Mouse (Mus musculus) limb, embryonic 12.5 days (tissue): ENCODE measurements around the gene Btbd2. TPM values are rescaled to one million over a fixed set of nuclear protein-coding genes. Genes with fewer than 3 reads are reported as not detected.

Experiments used
- ATAC-seq: fragments of 200-750 bp; cut with Nextera tagmentation; 2 replicates; pipeline ENCODE4 v1.8.0; 2017; ENCODE audit warnings: low read depth, moderate TSS enrichment; ENCODE audit not compliant: insufficient number of reproducible peaks, insufficient read depth, low FRiP score, low TSS enrichment
- H3K27ac ChIP-seq: fragments of 300-500 bp; sonication (generic); 2 replicates; pipeline ENCODE4 v1.5.1; 2016; ENCODE audit warnings: mild to moderate bottlenecking, moderate library complexity
- H3K27me3 ChIP-seq: fragments of 300-500 bp; sonication (generic); 2 replicates; pipeline ENCODE4 v1.6.1; 2016; ENCODE audit warnings: mild to moderate bottlenecking, moderate library complexity
- H3K36me3 ChIP-seq: fragments of 300-500 bp; sonication (generic); 2 replicates; pipeline ENCODE4 v1.6.1; 2016; ENCODE audit warnings: mild to moderate bottlenecking, moderate library complexity
- H3K4me1 ChIP-seq: fragments of 300-500 bp; sonication (generic); replicated peaks from 2 replicates; pipeline ENCODE4 v1.6.1; 2016
- H3K4me2 ChIP-seq: fragments of 300-500 bp; sonication (generic); 2 replicates; pipeline ENCODE4 v1.6.1; 2016; ENCODE audit warnings: mild to moderate bottlenecking, moderate library complexity
- H3K4me3 ChIP-seq: fragments of 300-500 bp; sonication (generic); replicated peaks from 2 replicates; pipeline ENCODE4 v1.5.1; 2016; ENCODE audit warnings: mild to moderate bottlenecking
- H3K9ac ChIP-seq: fragments of 300-500 bp; sonication (generic); replicated peaks from 2 replicates; pipeline ENCODE4 v1.6.1; 2016; ENCODE audit warnings: mild to moderate bottlenecking, moderate library complexity
- H3K9me3 ChIP-seq: fragments of 300-500 bp; sonication (generic); 2 replicates; pipeline ENCODE4 v1.6.1; 2016; ENCODE audit warnings: mild to moderate bottlenecking, moderate library complexity
- WGBS: fragments of 180-500 bp; shearing (Covaris S2); methylation state at CpG from one replicate; pipeline ENCODE4 v1.1.7; 2016; 5-methylcytosine and 5-hydroxymethylcytosine counted together
- polyA plus RNA-seq: library from polyadenylated mRNA; unstranded; fragments of >200 nt; fragmentation: Nextera tagmentation; extraction: Ambion mirVana; gene quantifications from 2 replicates; pipeline ENCODE4 v1.2.1, GENCODE M21; 2016

Gene Btbd2
- polyA plus RNA-seq, 1 experiment from 2014 or later: 95.8 TPM

- Histone ChIP-seq H3K9me3 (no peaks in the 10 kb centered on the region), H3K4me1 (peaks cover 30% of the 10 kb centered on the region), H3K36me3 (peaks cover 66% of the 10 kb centered on the region), H3K9ac (no peak overlapping the region), H3K4me2 (no peak overlapping the region), H3K27ac (0 out of 2 replicates have a peak overlapping the region, but pooled peaks have one; percentile 8), H3K27me3 (no peaks in the 10 kb centered on the region), H3K4me3 (no peak overlapping the region)
- ATAC-seq: no peak
- WGBS: 88% methylated on average over 19 of the region's 19 CpGs
These were observed 10.1 kb upstream of the Btbd2 start for GRCm38 (mm10) chr10:80666837-80667412.

GRCm38 (mm10) chr10:80665981-80666733, 9.3 kb upstream of the Btbd2 start:
- no peak overlapping the region for H3K4me2 ChIP-seq
- H3K4me3 ChIP-seq: no peak overlapping the region
- H3K36me3 ChIP-seq: peaks cover 59% of the 10 kb centered on the region
- H3K27me3 ChIP-seq: no peaks in the 10 kb centered on the region
- no peaks in the 10 kb centered on the region for H3K9me3 ChIP-seq
- no peak overlapping the region for H3K9ac ChIP-seq
- H3K4me1 ChIP-seq: peaks cover 30% of the 10 kb centered on the region
- peak overlapping the region; percentile 67; the same call in 1 of the 2 replicates for H3K27ac ChIP-seq
- WGBS: 77% methylated on average over 10 of the region's 10 CpGs
- ATAC-seq: no peak

GRCm38 (mm10) chr10:80665459-80665858, 8.6 kb upstream of the Btbd2 start:
- no peak overlapping the region for H3K4me3 ChIP-seq

GRCm38 (mm10) chr10:80665016-80665380, 8.1 kb upstream of the Btbd2 start:
- Histone ChIP-seq H3K4me1 (peaks cover 30% of the 10 kb centered on the region), H3K36me3 (peaks cover 47% of the 10 kb centered on the region), H3K9me3 (no peaks in the 10 kb centered on the region), H3K27ac (peak overlapping the region; percentile 67), H3K4me2 (peak overlapping the region; percentile 11), H3K9ac (no peak overlapping the region), H3K4me3 (no peak overlapping the region), H3K27me3 (no peaks in the 10 kb centered on the region)
- ATAC-seq: no peak
- WGBS: 17% methylated on average over 10 of the region's 10 CpGs

More at GRCm38 (mm10) chr10:80665459-80665858, 8.6 kb upstream of the Btbd2 start:
- Histone ChIP-seq H3K27ac (peak overlapping the region; percentile 67; the same call in 1 of the 2 replicates), H3K27me3 (no peaks in the 10 kb centered on the region), H3K9me3 (no peaks in the 10 kb centered on the region), H3K36me3 (peaks cover 52% of the 10 kb centered on the region), H3K9ac (no peak overlapping the region), H3K4me1 (peaks cover 30% of the 10 kb centered on the region), H3K4me2 (0 out of 2 replicates have a peak overlapping the region, but pooled peaks have one; percentile 11)
- ATAC-seq: no peak; the same call in 1 of the 2 replicates
- 69% methylated on average over 4 of the region's 4 CpGs for WGBS

GRCm38 (mm10) chr10:80664197-80665015, 7.5 kb upstream of the Btbd2 start:
- H3K4me2 ChIP-seq: peak overlapping the region; percentile 11

GRCm38 (mm10) chr10:80663485-80664196, 6.8 kb upstream of the Btbd2 start:
- no peak overlapping the region for H3K4me3 ChIP-seq
- H3K9me3 ChIP-seq: no peaks in the 10 kb centered on the region
- 23% methylated on average over 5 of the region's 5 CpGs for WGBS
- ATAC-seq: no peak
- peaks cover 34% of the 10 kb centered on the region for H3K36me3 ChIP-seq
- peaks cover 36% of the 10 kb centered on the region for H3K4me1 ChIP-seq
- no peak overlapping the region for H3K9ac ChIP-seq
- no peak overlapping the region for H3K4me2 ChIP-seq
- H3K27me3 ChIP-seq: no peaks in the 10 kb centered on the region
- peak overlapping the region; percentile 67; the same call in 1 of the 2 replicates for H3K27ac ChIP-seq

More at GRCm38 (mm10) chr10:80664197-80665015, 7.5 kb upstream of the Btbd2 start:
- H3K9ac ChIP-seq: no peak overlapping the region
- peaks cover 41% of the 10 kb centered on the region for H3K36me3 ChIP-seq
- H3K27ac ChIP-seq: peak overlapping the region; percentile 67
- H3K27me3 ChIP-seq: no peaks in the 10 kb centered on the region
- peaks cover 30% of the 10 kb centered on the region for H3K4me1 ChIP-seq
- whole genome bisulfite sequencing: 41% methylated on average over 16 of the region's 16 CpGs
- 0 out of 2 replicates have a peak overlapping the region, but pooled peaks have one; percentile 0 for H3K4me3 ChIP-seq
- no peak for ATAC-seq
- H3K9me3 ChIP-seq: no peaks in the 10 kb centered on the region

- Histone ChIP-seq H3K27me3 (no peaks in the 10 kb centered on the region), H3K36me3 (peaks cover 9% of the 10 kb centered on the region), H3K4me2 (no peak overlapping the region), H3K9ac (no peak overlapping the region), H3K4me1 (peaks cover 50% of the 10 kb centered on the region), H3K9me3 (no peaks in the 10 kb centered on the region), H3K27ac (no peak overlapping the region), H3K4me3 (no peak overlapping the region)
- ATAC-seq: no peak
- 41% methylated on average over 5 of the region's 5 CpGs for WGBS
These were observed 4.3 kb upstream of the Btbd2 start for GRCm38 (mm10) chr10:80661149-80661548.

GRCm38 (mm10) chr10:80659213-80659612, 2.3 kb upstream of the Btbd2 start:
- H3K9me3 ChIP-seq: no peaks in the 10 kb centered on the region
- 0 out of 2 replicates have a peak overlapping the region, but pooled peaks have one; percentile 0 for H3K4me2 ChIP-seq
- no peak for ATAC-seq
- H3K4me3 ChIP-seq: no peak overlapping the region
- H3K27ac ChIP-seq: 0 out of 2 replicates have a peak overlapping the region, but pooled peaks have one; percentile 0
- H3K36me3 ChIP-seq: no peaks in the 10 kb centered on the region
- H3K27me3 ChIP-seq: no peaks in the 10 kb centered on the region
- WGBS: 19% methylated on average over 10 of the region's 10 CpGs
- peaks cover 48% of the 10 kb centered on the region for H3K4me1 ChIP-seq
- H3K9ac ChIP-seq: no peak overlapping the region

GRCm38 (mm10) chr10:80658841-80659202, 2.0 kb upstream of the Btbd2 start:
- ATAC-seq: no peak
- peaks cover 46% of the 10 kb centered on the region for H3K4me1 ChIP-seq
- H3K9me3 ChIP-seq: no peaks in the 10 kb centered on the region
- 49% methylated on average over 4 of the region's 4 CpGs for WGBS
- no peak overlapping the region for H3K9ac ChIP-seq
- no peaks in the 10 kb centered on the region for H3K36me3 ChIP-seq
- H3K27ac ChIP-seq: 0 out of 2 replicates have a peak overlapping the region, but pooled peaks have one; percentile 0
- H3K27me3 ChIP-seq: no peaks in the 10 kb centered on the region
- 0 out of 2 replicates have a peak overlapping the region, but pooled peaks have one; percentile 0 for H3K4me2 ChIP-seq
- no peak overlapping the region for H3K4me3 ChIP-seq

GRCm38 (mm10) chr10:80658194-80658840, 1.4 kb upstream of the Btbd2 start:
- WGBS: 85% methylated on average over 14 of the region's 14 CpGs
- no peak overlapping the region for H3K4me3 ChIP-seq
- no peaks in the 10 kb centered on the region for H3K27me3 ChIP-seq
- no peak for ATAC-seq
- no peak overlapping the region for H3K4me2 ChIP-seq
- 0 out of 2 replicates have a peak, but pooled peaks cover under 1% of the 10 kb centered on the region for H3K36me3 ChIP-seq
- no peak overlapping the region for H3K9ac ChIP-seq
- H3K4me1 ChIP-seq: peaks cover 41% of the 10 kb centered on the region
- 0 out of 2 replicates have a peak overlapping the region, but pooled peaks have one; percentile 7 for H3K27ac ChIP-seq
- H3K9me3 ChIP-seq: no peaks in the 10 kb centered on the region
